Mouse (Mus musculus) embryo, embryonic 11.5 days (tissue): ENCODE data around the gene Dnpep.

Source experiments
- DNase-seq: peaks from one replicate; pipeline ENCODE4 v3.0.0-alpha.2; 2012; ENCODE audit warnings: low read depth, low spot score

Gene Dnpep

GRCm38 (mm10) chr1:75317241-75318201, at the start of gene Dnpep:
Dnpep (minus strand) TSS chr1:75317990.
- DNase-seq, result peak; percentile 100

DNA sequence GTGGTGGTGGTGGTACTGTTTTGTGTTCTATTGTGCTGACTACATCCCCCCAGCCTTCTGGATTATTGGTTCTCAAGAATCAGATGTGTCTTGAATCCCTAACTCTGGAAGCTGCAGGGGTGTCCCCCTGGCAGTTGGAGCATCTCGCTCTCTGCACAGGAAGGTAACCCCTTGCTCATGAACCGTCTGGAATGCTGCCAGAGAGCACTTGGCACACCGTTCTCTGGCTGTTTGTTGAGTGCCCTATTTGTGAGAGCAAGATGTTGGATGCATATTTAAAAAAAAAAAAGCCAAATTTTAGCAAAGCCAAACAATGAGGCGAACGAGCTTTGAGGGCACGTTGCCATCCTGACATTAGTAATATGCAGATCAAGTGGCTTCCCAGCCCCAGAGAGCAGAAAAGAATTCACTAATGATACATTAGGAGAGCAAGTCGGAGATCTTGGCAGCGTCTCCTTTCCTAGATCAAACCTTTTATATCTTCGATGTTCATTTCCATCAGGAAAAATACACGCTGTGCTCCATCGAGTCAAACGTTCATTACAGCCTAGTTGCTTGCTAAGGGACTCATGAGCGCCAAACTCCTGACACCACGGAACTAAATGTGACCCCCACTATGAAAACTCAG, 47.8 kb upstream of the Dnpep start:
- DNase-seq, result no peak

GRCm38 (mm10) chr1:75363868-75364267, 46.1 kb upstream of the Dnpep start:
- DNase-seq, result no peak

GRCm38 (mm10) chr1:75361750-75362149, 44.0 kb upstream of the Dnpep start:
- DNase-seq, result no peak

DNA sequence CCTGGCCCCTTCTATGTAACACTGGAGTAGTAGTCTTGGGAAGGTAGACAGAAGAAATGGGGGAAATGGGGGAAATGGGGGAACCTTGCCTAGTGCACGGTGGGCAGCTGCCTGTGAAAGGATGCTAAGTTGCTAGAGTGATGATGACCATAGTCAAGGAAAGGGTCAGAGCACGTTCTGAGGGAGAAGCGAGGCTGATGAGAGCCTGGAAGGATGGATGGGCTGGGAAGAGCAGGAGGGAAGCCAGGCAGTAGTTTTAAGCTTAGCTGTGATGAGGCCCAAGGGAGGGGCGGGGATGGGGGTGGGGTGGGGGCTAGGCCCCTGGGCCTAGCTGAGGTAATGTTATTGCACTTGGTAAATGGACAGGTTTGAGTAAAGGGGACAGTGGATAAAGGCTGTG, 43.3 kb upstream of the Dnpep start:
- no peak for DNase-seq

DNA sequence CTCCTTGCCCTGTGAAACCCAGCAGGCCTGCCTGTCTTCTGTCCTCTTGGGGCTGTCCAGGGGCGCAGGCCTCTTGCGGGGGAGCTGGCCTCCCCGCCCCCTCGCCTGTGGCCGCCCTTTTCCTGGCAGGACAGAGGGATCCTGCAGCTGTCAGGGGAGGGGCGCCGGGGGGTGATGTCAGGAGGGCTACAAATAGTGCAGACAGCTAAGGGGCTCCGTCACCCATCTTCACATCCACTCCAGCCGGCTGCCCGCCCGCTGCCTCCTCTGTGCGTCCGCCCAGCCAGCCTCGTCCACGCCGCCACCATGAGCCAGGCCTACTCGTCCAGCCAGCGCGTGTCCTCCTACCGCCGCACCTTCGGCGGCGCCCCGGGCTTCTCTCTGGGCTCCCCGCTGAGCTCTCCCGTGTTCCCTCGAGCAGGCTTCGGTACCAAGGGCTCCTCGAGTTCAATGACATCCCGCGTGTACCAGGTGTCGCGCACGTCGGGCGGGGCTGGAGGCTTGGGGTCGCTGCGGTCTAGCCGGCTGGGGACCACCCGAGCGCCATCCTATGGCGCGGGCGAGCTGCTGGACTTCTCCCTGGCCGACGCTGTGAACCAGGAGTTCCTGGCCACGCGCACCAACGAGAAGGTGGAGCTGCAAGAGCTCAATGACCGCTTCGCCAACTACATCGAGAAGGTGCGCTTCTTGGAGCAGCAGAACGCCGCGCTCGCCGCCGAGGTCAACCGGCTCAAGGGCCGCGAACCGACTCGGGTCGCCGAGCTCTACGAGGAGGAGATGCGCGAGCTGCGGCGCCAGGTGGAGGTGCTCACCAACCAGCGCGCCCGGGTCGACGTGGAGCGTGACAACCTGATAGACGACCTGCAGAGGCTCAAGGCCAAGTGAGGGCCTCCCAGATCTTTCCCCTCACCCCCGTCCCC, 42.6 kb upstream of the Dnpep start, which contains the start of gene Des:
Gene Des (plus strand): TSS at position 218 of the 920 bp plus-strand sequence.
- no peak for DNase-seq

DNA sequence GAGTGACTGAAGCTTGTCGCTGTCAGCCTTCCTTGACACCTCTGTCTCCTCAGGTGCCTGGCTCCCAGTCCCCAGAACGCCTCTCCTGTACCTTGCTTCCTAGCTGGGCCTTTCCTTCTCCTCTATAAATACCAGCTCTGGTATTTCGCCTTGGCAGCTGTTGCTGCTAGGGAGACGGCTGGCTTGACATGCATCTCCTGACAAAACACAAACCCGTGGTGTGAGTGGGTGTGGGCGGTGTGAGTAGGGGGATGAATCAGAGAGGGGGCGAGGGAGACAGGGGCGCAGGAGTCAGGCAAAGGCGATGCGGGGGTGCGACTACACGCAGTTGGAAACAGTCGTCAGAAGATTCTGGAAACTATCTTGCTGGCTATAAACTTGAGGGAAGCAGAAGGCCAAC, 41.6 kb upstream of the Dnpep start:
- no peak for DNase-seq

GRCm38 (mm10) chr1:75358009-75358408, 40.2 kb upstream of the Dnpep start:
- DNase-seq, result no peak

DNA sequence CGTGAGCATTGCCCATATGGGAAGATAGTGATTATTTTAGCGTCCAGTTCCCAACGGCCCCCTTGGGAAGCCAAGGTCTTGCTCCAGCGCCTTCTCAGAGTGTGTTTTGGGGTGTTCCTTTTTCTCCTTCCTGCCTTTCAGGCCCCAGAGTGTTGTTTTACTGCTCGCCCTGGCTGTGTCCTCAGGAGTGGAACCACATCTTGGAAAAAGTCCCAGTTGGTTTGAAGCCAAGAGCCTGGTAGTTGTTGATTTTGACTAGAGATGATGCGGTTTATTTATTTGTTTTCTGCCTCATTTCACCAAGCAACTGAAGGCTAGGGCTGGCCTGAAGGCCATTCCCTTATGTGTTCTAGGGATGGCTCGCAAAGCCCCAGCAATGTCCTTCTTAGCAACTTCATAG, 39.5 kb upstream of the Dnpep start:
- DNase-seq, result no peak

GRCm38 (mm10) chr1:75349275-75349674, 31.5 kb upstream of the Dnpep start:
- no peak for DNase-seq

DNA sequence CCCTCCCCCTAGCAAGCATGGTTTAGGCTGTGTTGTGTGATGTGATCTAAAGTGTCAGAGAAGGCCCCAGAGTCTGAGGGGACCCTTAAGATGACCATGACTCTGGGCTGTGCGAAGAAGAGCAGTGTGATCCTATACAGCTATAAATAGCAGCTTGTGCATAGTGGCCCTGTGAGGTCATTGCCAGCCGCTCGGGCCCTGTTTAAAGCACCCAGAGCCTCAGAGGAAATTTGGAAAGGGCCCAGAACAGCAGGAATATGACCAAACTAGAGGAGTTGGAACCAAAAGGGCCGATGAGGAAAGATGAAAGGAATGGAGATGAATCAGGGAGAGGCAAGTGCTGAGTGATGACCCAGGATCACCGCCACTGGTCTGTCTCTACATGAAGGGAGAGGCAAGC, 29.5 kb upstream of the Dnpep start:
- DNase-seq, result no peak

DNA sequence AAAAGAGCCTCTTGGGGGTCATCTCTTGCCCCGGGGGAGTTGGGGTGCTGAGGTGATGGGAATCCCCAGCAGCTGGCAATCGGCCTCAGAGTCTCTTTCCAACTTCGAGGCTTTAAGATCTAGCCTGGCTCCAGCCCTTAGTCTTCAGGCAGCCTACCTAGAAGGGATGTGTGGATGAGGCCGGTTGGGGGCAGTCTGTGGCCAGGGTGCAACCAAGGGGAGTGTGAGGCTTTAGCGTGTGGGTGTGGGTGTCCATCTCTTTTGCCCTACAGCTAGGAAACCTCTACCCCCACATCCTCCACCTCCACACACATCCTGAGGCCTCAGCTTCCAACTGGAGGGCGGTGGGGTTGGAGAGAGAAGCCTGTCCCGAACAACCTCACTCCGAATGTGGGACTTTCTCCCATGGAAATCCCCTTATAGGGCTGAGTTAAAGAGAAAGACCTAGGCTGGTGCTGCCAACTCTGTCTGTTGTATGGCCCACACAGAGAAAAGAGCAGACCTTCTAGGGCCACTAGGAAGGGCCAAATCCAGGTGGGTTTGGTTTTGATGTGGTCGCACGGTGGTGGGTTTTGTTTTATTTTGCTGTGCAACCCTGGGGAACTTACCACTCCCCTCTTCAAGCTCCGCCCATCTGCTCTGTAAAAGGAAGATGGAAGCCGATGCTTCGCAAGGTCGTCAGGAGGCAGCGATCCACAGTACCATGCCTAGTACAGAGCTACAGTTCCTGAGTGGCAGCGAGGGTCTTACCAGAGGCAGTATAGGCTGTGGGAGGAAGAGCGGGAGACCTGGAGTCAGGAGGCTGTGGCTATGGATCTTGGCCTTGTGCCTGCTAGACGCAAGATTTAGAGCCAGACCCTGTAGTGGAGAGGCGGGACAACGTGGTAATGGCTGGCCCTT, 27.5 kb upstream of the Dnpep start:
- DNase-seq, result no peak

GRCm38 (mm10) chr1:75344291-75345035, 26.7 kb upstream of the Dnpep start:
- DNase-seq, result no peak

DNA sequence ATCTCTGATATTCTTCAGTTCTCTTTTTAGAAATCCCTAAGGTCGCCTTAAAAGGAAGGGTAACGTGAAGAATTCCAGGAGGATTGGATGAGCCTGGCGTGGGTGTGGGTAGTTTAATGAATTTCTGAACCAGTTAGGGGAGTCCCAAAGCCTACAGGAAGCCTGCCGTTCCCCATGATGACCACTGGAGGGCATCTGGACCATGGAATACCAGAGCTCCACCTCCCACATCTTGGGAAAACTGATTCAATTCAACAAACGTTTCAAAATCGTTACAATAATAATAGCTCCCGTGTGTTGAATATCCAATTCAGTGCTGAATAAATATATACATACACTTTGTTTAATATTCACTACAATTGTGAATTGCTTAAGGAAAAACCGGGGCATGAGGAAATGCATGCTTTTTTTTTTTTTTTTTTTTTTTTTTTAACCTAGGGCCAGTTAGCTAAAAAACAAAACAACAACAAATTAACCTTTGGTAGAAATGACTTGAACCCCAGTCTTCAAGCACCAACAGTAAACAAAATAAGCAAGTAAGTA, 25.2 kb upstream of the Dnpep start:
- peak; percentile 65 for DNase-seq

- no peak for DNase-seq
These were observed 22.7 kb upstream of the Dnpep start for GRCm38 (mm10) chr1:75340519-75340918.

- DNase-seq, result no peak
These were observed 21.5 kb upstream of the Dnpep start for GRCm38 (mm10) chr1:75339337-75339736.

DNA sequence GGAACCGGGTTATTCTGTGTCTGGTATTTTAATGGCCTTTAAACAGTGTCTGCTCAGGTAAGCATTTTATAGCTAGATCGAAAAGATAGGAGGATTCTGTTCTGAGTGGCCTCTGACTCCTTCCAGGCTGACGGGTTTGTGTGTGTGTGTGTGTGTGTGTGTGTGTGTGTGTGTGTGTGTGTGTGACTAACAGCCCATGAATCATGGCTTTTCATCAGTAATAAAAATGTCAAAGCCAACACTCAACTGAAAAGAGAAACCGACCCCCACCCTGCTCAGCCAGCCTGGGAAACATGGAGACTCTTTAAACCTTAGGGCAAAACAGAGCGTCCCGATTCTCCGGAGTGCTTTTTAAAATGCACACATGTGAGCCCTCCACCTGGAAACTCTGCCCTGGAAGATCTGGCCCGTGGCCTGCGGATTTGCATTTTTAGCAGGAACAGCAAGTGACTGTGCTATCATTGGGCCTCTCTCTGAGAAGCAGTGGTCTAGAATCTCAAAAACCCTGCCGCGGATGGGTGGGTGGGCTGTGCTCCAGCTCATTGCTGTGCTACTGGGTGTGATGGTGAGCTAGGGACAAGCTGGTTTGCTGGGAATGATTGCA, 20.4 kb upstream of the Dnpep start:
- DNase-seq, result no peak

DNA sequence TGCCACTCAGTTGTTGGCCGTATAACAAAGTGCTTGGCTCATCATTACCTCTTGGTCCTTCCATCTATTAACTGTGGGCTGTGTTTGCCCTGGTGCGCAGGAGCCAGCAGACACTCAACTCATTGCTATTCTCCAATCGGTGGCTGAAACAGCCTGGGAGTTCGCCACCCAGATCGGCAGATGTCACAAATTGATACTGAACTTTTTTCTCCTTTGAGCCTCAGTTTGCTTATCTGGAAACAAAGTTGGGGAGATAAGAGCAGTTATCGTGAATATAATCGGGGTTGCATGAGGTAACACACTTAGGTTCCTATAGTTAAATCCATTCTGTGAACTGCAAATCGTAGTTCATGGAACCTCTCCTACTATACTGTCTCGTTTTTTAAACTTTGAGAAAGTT, 19.3 kb upstream of the Dnpep start:
- no peak for DNase-seq

DNA sequence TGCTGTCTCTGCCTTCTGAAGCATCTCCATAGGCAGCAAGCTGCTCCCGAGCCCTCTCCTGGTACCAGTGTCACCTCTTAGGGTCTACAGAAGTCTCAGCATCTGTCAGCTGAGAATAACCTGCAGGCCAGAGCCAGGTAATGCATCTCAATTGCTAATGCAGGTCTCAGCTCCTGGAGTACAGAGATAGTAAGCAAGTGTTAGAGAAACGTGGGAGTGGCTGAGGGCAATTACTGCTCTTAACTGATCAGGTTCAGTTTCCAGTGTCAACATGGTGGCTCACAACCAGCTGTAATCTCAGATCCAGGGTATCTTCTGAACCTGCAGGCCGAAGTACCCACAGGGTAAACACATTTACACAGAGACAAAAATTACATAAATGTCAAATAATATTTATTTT, 18.7 kb upstream of the Dnpep start:
- no peak for DNase-seq
